Mouse (Mus musculus) midbrain, embryonic 13.5 days (tissue): ENCODE results near the gene Rabep1. TPM values are rescaled to one million over a fixed set of nuclear protein-coding genes. Genes with fewer than 3 reads are reported as not detected.

Source experiments
- ATAC-seq: fragments of 200-750 bp; cut with Nextera tagmentation; 2 replicates; pipeline ENCODE4 v1.8.0; 2017; ENCODE audit warnings: mild to moderate bottlenecking, moderate TSS enrichment, moderate library complexity
- H3K27ac ChIP-seq: fragments of 300-500 bp; sonication (generic); 2 replicates; pipeline ENCODE4 v1.5.1; 2015; ENCODE audit warnings: inconsistent platforms, mild to moderate bottlenecking, moderate library complexity
- H3K27me3 ChIP-seq: fragments of 300-500 bp; sonication (generic); 2 replicates; pipeline ENCODE4 v1.6.1; 2015; ENCODE audit warnings: mild to moderate bottlenecking, inconsistent platforms
- H3K36me3 ChIP-seq: fragments of 300-500 bp; sonication (generic); 2 replicates; pipeline ENCODE4 v1.6.1; 2015; ENCODE audit warnings: mild to moderate bottlenecking, inconsistent platforms
- H3K4me1 ChIP-seq: fragments of 300-500 bp; sonication (generic); replicated peaks from 2 replicates; pipeline ENCODE4 v1.6.1; 2015; ENCODE audit warnings: inconsistent platforms
- H3K4me2 ChIP-seq: fragments of 300-500 bp; sonication (generic); replicated peaks from 2 replicates; pipeline ENCODE4 v1.6.1; 2015; ENCODE audit warnings: moderate library complexity, mild to moderate bottlenecking, inconsistent platforms
- H3K4me3 ChIP-seq: fragments of 300-500 bp; sonication (generic); replicated peaks from 2 replicates; pipeline ENCODE4 v1.5.1; 2015; ENCODE audit warnings: mild to moderate bottlenecking, inconsistent platforms
- H3K9ac ChIP-seq: fragments of 300-500 bp; sonication (generic); replicated peaks from 2 replicates; pipeline ENCODE4 v1.6.1; 2015; ENCODE audit warnings: mild to moderate bottlenecking, inconsistent platforms
- H3K9me3 ChIP-seq: fragments of 300-500 bp; sonication (generic); 2 replicates; pipeline ENCODE4 v1.6.1; 2016; ENCODE audit warnings: mild to moderate bottlenecking, inconsistent platforms
- WGBS: fragments of 180-500 bp; shearing (Covaris S2); methylation state at CpG from one replicate; pipeline ENCODE4 v1.1.7; 2015; 5-methylcytosine and 5-hydroxymethylcytosine counted together
- polyA plus RNA-seq: library from polyadenylated mRNA; unstranded; fragments of >200 nt; fragmentation: Nextera tagmentation; extraction: Ambion mirVana; gene quantifications from 2 replicates; pipeline ENCODE4 v1.2.1, GENCODE M21; 2015

Rabep1 gene
- polyA plus RNA-seq: 74.0 and 77.2 TPM in 2 replicates

DNA sequence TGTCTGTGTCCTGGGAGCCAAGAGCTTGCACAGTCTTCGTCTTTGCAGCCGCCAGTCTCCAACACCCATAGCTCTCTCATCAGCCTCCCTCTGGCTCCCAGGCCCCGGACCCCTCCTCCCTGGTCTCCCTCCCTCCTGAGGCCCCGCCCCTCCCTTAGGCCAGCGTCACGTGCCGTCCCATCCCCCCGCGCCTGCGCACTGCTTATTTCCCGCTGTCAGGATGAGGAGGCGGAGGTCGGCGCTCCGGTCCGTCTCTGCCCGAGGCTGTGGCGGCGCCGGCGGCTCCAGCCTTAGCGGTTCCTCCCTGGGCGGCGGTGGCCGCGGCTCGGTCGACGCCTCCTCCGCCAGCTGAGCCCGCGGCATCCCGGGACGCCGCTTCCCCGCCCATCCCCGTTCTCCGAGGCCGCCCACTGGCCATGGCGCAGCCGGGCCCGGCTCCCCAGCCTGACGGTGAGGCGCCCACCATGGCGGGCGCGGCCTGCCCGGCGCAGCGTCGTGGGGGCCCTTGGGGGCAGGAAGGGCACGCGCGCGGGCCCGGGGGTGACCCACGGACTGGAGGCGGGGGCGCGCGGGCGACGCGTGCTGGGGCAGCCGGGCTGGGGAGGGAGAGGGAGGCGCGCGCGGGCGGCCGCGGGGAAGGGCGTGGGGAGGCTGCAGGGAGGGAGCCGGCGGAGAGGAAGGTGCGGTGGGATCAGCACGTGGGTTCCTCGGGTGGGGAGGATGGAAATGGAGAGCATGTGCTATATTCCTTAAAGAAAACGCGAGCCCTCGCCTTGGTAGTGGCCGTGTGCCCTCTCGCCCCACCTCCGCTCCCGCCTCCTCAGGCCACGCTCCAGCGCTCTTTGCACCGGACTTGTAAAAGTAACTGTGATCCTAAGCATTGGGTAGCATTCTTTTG, at the start of gene Rabep1:
Rabep1 (plus strand) TSS at position 220 of the 898 bp plus-strand sequence.
- peak within 1 kb of the TSS; percentile 79 for H3K4me2 ChIP-seq
- no peaks in the 10 kb centered on the region for H3K9me3 ChIP-seq
- WGBS: under 1% methylated on average over 80 of the region's 88 CpGs
- H3K27ac ChIP-seq: peak within 1 kb of the TSS; percentile 89
- peaks cover 19% of the 10 kb centered on the region for H3K4me1 ChIP-seq
- H3K4me3 ChIP-seq: peak within 1 kb of the TSS; percentile 93
- peak; percentile 97 for ATAC-seq
- no peaks in the 10 kb centered on the region for H3K36me3 ChIP-seq
- peak within 1 kb of the TSS; percentile 97 for H3K9ac ChIP-seq
- H3K27me3 ChIP-seq: no peaks in the 10 kb centered on the region

DNA sequence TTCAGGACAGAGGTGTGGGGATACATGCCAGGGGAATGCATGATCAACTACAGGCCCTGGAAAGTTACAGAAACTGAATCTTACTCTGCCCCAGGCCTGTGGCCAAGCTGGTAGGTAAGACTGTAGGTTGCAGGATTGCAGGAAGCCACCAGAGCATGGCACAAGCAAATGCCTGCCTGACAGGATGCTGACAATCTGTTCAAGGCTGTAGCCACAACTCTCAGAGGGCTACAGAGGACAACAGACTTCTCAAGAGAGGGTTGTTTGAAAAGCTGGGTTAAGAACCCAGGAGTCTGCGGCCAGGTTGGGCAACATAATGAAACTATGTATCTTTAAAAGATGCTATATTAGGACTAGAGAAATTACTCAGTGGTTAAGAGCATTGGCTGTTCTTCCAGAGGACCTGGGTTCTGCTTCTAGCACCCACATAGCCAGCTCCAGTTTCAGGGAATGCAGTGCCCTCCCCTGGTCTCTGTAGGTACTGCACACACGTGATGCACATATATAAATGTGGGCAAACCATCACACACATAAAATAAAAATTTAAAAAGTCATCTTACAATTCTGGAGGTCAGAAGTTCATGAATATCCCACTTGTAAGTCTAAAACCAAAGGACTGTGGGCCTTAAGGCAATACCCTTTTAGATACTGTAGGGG, 42.2 kb upstream of the Rabep1 start:
- no peaks in the 10 kb centered on the region for H3K36me3 ChIP-seq
- H3K27me3 ChIP-seq: no peaks in the 10 kb centered on the region
- H3K4me1 ChIP-seq: no peaks in the 10 kb centered on the region
- H3K9me3 ChIP-seq: no peaks in the 10 kb centered on the region
- H3K27ac ChIP-seq: no peak overlapping the region
- no peak overlapping the region for H3K4me3 ChIP-seq
- no peak for ATAC-seq
- H3K9ac ChIP-seq: no peak overlapping the region
- no peak overlapping the region for H3K4me2 ChIP-seq
- 87% methylated on average over 2 of the region's 2 CpGs for WGBS

GRCm38 (mm10) chr11:70802865-70803261, 41.7 kb upstream of the Rabep1 start:
- no peaks in the 10 kb centered on the region for H3K9me3 ChIP-seq
- H3K4me1 ChIP-seq: no peaks in the 10 kb centered on the region
- H3K27me3 ChIP-seq: no peaks in the 10 kb centered on the region
- no peak overlapping the region for H3K4me3 ChIP-seq
- 77% methylated on average over 2 of the region's 2 CpGs for WGBS
- H3K27ac ChIP-seq: no peak overlapping the region
- H3K4me2 ChIP-seq: no peak overlapping the region
- no peak for ATAC-seq
- H3K9ac ChIP-seq: no peak overlapping the region
- no peaks in the 10 kb centered on the region for H3K36me3 ChIP-seq

DNA sequence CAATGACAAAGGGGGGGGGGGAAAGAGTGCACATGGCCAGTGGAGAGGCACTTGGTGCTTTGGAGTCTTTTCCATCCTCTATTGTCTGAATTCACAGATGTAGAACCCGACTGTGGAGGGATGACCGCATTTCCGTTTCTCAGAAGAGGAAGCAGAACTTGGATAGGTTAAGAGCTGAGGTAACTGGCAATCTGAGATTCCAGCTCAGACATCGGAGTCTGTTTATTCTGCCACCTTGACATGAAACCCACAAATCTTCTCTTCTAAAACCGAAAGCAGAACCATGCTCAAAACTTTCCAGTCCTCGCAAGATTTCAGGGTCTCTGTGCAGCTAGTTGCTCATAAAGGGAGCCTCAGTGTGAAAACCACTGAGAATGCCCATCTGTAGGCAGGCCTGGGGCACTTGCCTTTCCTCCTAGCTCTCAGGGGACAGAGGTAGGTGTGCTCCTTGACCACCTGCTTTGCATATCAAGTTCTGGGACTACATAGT, 40.8 kb upstream of the Rabep1 start:
- Histone ChIP-seq H3K27me3 (no peaks in the 10 kb centered on the region), H3K27ac (no peak overlapping the region), H3K4me1 (peaks cover under 1% of the 10 kb centered on the region; the same call in 1 of the 2 replicates), H3K4me3 (no peak overlapping the region), H3K36me3 (no peaks in the 10 kb centered on the region), H3K9me3 (no peaks in the 10 kb centered on the region), H3K4me2 (no peak overlapping the region), H3K9ac (no peak overlapping the region)
- no peak for ATAC-seq
- 85% methylated on average over 6 of the region's 6 CpGs for WGBS

DNA sequence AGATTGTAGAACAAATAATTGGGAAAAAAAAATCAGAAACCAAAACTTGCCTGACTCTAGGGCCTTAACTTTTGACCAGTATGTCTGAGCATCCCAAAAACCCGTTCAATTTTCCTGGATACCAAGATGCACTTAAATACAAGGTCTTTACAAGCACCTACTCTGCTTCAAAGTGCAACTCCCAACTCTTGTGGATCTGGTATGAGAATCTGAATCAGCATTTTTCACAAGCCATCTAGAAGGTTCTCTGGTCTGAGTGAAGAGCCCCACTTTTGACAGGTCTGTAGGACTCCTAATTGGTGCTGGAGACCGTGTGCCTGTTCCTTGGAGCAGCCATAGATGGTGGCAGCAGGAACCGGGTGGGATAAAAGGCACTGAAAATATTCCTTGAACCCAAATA, 40.2 kb upstream of the Rabep1 start:
- H3K4me1 ChIP-seq: peaks cover 4% of the 10 kb centered on the region; the same call in 1 of the 2 replicates
- 91% methylated on average over 3 of the region's 3 CpGs for WGBS
- no peaks in the 10 kb centered on the region for H3K9me3 ChIP-seq
- H3K9ac ChIP-seq: no peak overlapping the region
- no peak for ATAC-seq
- H3K36me3 ChIP-seq: no peaks in the 10 kb centered on the region
- no peak overlapping the region for H3K4me3 ChIP-seq
- no peak overlapping the region for H3K4me2 ChIP-seq
- H3K27ac ChIP-seq: no peak overlapping the region
- no peaks in the 10 kb centered on the region for H3K27me3 ChIP-seq

DNA sequence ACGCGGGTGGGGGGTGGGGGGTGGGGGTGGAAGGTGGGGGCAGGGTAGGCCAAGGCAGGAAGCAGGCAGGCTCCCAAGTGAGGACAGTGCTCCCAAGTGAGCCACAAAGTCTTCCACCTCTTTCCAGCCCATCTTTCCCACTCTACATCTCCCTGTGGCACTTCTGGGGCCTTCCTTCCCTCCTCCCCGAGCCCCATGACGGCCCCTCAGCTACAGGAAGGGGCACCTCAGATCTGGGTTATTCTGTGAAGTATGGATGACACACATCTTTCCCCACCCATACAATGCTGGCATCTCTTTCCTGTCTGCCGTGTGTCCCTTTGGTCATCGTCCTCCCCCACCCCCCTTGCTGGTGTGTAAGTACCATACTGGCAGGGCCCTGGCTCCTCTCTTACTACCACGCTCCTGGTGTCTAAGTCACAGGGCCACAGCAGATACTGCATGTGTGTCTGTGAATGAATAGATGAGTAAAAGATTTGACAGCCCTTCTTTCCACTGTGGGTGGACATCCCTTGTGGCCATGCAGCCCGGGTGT, 38.9 kb upstream of the Rabep1 start:
- Histone ChIP-seq H3K9me3 (no peaks in the 10 kb centered on the region), H3K4me3 (no peak overlapping the region), H3K4me2 (no peak overlapping the region), H3K4me1 (peaks cover 4% of the 10 kb centered on the region; the same call in 1 of the 2 replicates), H3K36me3 (no peaks in the 10 kb centered on the region), H3K27me3 (no peaks in the 10 kb centered on the region), H3K27ac (no peak overlapping the region), H3K9ac (no peak overlapping the region)
- 85% methylated on average over 8 of the region's 8 CpGs for WGBS
- no peak for ATAC-seq

- no peaks in the 10 kb centered on the region for H3K36me3 ChIP-seq
- no peak overlapping the region for H3K4me3 ChIP-seq
- H3K27ac ChIP-seq: no peak overlapping the region
- H3K4me2 ChIP-seq: no peak overlapping the region
- H3K27me3 ChIP-seq: no peaks in the 10 kb centered on the region
- H3K9ac ChIP-seq: no peak overlapping the region
- H3K9me3 ChIP-seq: no peaks in the 10 kb centered on the region
- no peak for ATAC-seq
- WGBS: 86% methylated on average over 4 of the region's 4 CpGs
- H3K4me1 ChIP-seq: peaks cover 4% of the 10 kb centered on the region; the same call in 1 of the 2 replicates
These were observed 37.9 kb upstream of the Rabep1 start for GRCm38 (mm10) chr11:70806697-70807096.

DNA sequence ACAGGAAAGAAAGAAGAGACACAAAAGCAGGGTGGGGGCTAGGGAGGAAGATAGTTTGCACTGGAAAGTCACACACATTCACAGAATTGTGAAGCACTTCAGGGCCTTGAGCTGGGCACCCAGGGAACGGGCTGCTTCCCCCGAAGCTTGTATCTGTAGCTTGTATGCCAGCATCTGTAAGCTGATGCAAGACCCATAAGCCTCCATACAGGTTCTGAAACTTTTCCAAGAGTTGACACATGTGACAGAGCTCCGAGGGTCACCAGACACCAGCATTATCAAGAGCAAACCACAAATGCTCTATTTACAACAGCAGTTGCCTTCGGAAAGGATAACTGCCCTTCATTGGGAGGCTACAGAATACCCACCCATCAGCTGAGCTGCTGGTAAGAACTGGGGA, 36.9 kb upstream of the Rabep1 start:
- Histone ChIP-seq H3K4me3 (no peak overlapping the region), H3K9me3 (no peaks in the 10 kb centered on the region), H3K4me1 (peaks cover 4% of the 10 kb centered on the region; the same call in 1 of the 2 replicates), H3K4me2 (no peak overlapping the region), H3K9ac (no peak overlapping the region), H3K36me3 (no peaks in the 10 kb centered on the region), H3K27ac (no peak overlapping the region), H3K27me3 (no peaks in the 10 kb centered on the region)
- no peak for ATAC-seq
- WGBS: 92% methylated on average over 4 of the region's 4 CpGs

DNA sequence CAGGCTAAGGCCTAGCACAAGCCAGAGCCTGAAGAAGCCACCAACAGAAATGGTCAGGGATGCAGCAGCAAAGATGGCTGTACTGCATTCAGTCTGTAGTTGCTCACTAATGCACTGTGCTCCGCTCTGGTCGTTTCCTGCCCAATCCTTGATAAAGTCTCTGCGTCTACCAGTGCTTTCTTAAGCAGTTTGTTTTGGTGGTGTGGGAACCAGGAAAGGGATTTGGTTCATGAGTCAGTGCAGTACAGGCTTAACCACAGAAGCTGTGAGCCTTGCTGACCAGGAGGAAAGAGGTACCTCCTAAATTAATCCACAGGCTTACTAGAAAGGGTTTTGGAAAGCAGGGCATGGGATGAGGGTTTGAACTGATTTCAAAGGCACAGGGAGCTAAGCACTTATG, 36.5 kb upstream of the Rabep1 start:
- Histone ChIP-seq H3K9ac (no peak overlapping the region), H3K27ac (no peak overlapping the region), H3K4me3 (no peak overlapping the region), H3K4me2 (no peak overlapping the region), H3K9me3 (no peaks in the 10 kb centered on the region), H3K4me1 (peaks cover 4% of the 10 kb centered on the region; the same call in 1 of the 2 replicates), H3K27me3 (no peaks in the 10 kb centered on the region), H3K36me3 (no peaks in the 10 kb centered on the region)
- 76% methylated on average over 3 of the region's 3 CpGs for WGBS
- ATAC-seq: no peak

GRCm38 (mm10) chr11:70809011-70809410, 35.6 kb upstream of the Rabep1 start:
- H3K4me3 ChIP-seq: no peak overlapping the region
- H3K9me3 ChIP-seq: no peaks in the 10 kb centered on the region
- no peaks in the 10 kb centered on the region for H3K27me3 ChIP-seq
- H3K9ac ChIP-seq: no peak overlapping the region
- no peaks in the 10 kb centered on the region for H3K36me3 ChIP-seq
- no peak for ATAC-seq
- H3K27ac ChIP-seq: no peak overlapping the region
- peaks cover 4% of the 10 kb centered on the region; the same call in 1 of the 2 replicates for H3K4me1 ChIP-seq
- 0% methylated on average over 1 of the region's 1 CpGs for WGBS
- H3K4me2 ChIP-seq: no peak overlapping the region

DNA sequence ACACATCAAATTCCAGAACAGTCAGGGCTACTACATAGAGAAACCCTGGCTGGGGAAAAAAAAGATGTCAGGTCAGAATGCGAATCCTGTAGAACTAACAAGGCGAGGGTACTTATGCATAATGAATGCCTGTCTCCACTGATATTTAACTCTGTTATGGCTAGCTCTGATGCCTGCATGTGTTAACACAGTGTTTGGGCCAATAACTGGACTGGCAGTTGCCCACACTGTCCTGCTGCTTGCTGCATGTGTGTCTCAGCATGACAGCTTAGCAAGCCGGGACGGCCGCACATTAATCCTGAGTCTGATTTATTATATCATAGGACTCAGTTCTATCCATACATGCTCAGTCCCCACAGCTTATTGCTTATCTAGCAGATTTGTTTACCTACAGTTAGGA, 33.5 kb upstream of the Rabep1 start:
- H3K9ac ChIP-seq: no peak overlapping the region

More for the DNA sequence above, 33.5 kb upstream of the Rabep1 start:
- Histone ChIP-seq H3K4me3 (no peak overlapping the region), H3K27me3 (no peaks in the 10 kb centered on the region), H3K27ac (no peak overlapping the region), H3K9me3 (no peaks in the 10 kb centered on the region), H3K4me1 (peaks cover 4% of the 10 kb centered on the region; the same call in 1 of the 2 replicates), H3K36me3 (no peaks in the 10 kb centered on the region), H3K4me2 (no peak overlapping the region)
- no peak for ATAC-seq
- WGBS: 83% methylated on average over 5 of the region's 5 CpGs
